Mouse (Mus musculus) kidney, embryonic 14.5 days (tissue): Measurements from ENCODE around the gene Zfp956. TPM values are rescaled to one million over a fixed set of nuclear protein-coding genes. Genes with fewer than 3 reads are reported as not detected.

ENCODE experiments used
- ATAC-seq: fragments of 200-750 bp; cut with Nextera tagmentation; 2 replicates; pipeline ENCODE4 v1.8.0; 2017; ENCODE audit warnings: moderate number of reproducible peaks, mild to moderate bottlenecking, moderate TSS enrichment, moderate library complexity; ENCODE audit not compliant: low FRiP score, low TSS enrichment
- H3K27ac ChIP-seq: fragments of 300-500 bp; sonication (generic); 2 replicates; pipeline ENCODE4 v1.5.1; 2014; ENCODE audit warnings: low read depth, mild to moderate bottlenecking, low read length, moderate library complexity, mixed read lengths
- H3K27me3 ChIP-seq: fragments of 300-500 bp; sonication (generic); 2 replicates; pipeline ENCODE4 v1.6.1; 2014; ENCODE audit warnings: mild to moderate bottlenecking, low read length; ENCODE audit not compliant: control insufficient read depth, insufficient read depth
- H3K36me3 ChIP-seq: fragments of 300-500 bp; sonication (generic); 2 replicates; pipeline ENCODE4 v1.6.1; 2014; ENCODE audit warnings: low read length, mixed read lengths; ENCODE audit not compliant: control insufficient read depth, insufficient read depth
- H3K4me1 ChIP-seq: fragments of 300-500 bp; sonication (generic); 2 replicates; pipeline ENCODE4 v1.6.1; 2014; ENCODE audit warnings: low read length, mixed read lengths; ENCODE audit not compliant: control insufficient read depth, insufficient read depth
- H3K4me2 ChIP-seq: fragments of 300-500 bp; sonication (generic); replicated peaks from 2 replicates; pipeline ENCODE4 v1.6.1; 2014; ENCODE audit warnings: low read depth, mild to moderate bottlenecking, low read length
- H3K4me3 ChIP-seq: fragments of 300-500 bp; sonication (generic); 2 replicates; pipeline ENCODE4 v1.5.1; 2014; ENCODE audit warnings: mild to moderate bottlenecking, low read length
- H3K9ac ChIP-seq: fragments of 300-500 bp; sonication (generic); 2 replicates; pipeline ENCODE4 v1.6.1; 2014; ENCODE audit warnings: low read depth, mild to moderate bottlenecking, low read length, moderate library complexity
- H3K9me3 ChIP-seq: fragments of 300-500 bp; sonication (generic); 2 replicates; pipeline ENCODE4 v1.6.1; 2016; ENCODE audit warnings: low read length; ENCODE audit not compliant: control insufficient read depth
- WGBS: fragments of 180-500 bp; shearing (Covaris S2); extraction: QIAGEN DNeasy Blood & Tissue Kit; methylation state at CpG from one replicate; pipeline ENCODE4 v1.1.7; 2014; 5-methylcytosine and 5-hydroxymethylcytosine counted together
- polyA plus RNA-seq: library from polyadenylated mRNA; unstranded; fragments of >200 nt; fragmentation: Nextera tagmentation; extraction: Ambion mirVana; gene quantifications from 2 replicates; pipeline ENCODE4 v1.2.1, GENCODE M21; 2014

The Zfp956 gene
- polyA plus RNA-seq: 6.6 and 8.2 TPM in 2 replicates

- peak; percentile 99 for ATAC-seq
Measured at GRCm38 (mm10) chr6:47953191-47953726, at the start of gene Zfp956. Gene Zfp956, plus strand, starts transcription at chr6:47953390.

GRCm38 (mm10) chr6:47903587-47903986 lies 49.6 kb upstream of the Zfp956 start:
- no peak overlapping the region for H3K9ac ChIP-seq
- no peak overlapping the region for H3K4me3 ChIP-seq
- no peak overlapping the region for H3K27ac ChIP-seq
- H3K4me2 ChIP-seq: no peak overlapping the region
- H3K36me3 ChIP-seq: peaks cover 76% of the 10 kb centered on the region
- H3K27me3 ChIP-seq: no peaks in the 10 kb centered on the region
- ATAC-seq: no peak
- no peaks in the 10 kb centered on the region for H3K4me1 ChIP-seq
- WGBS: 81% methylated on average over 4 of the region's 4 CpGs
- peaks cover 3% of the 10 kb centered on the region; the same call in 1 of the 2 replicates for H3K9me3 ChIP-seq

More at GRCm38 (mm10) chr6:47953191-47953726, at the start of gene Zfp956:
- Histone ChIP-seq H3K4me2 (peak within 1 kb of the TSS; percentile 69), H3K9ac (peak within 1 kb of the TSS; percentile 63), H3K4me3 (peak within 1 kb of the TSS; percentile 59), H3K4me1 (no peaks in the 10 kb centered on the region), H3K27ac (no peak within 1 kb of the TSS), H3K36me3 (peaks cover 7% of the 10 kb centered on the region; the same call in 1 of the 2 replicates), H3K27me3 (no peaks in the 10 kb centered on the region), H3K9me3 (no peaks in the 10 kb centered on the region)
- under 1% methylated on average over 31 of the region's 31 CpGs for WGBS

GRCm38 (mm10) chr6:47904361-47904760 lies 48.8 kb upstream of the Zfp956 start:
- Histone ChIP-seq H3K4me2 (no peak overlapping the region), H3K27me3 (no peaks in the 10 kb centered on the region), H3K9me3 (peaks cover 3% of the 10 kb centered on the region; the same call in 1 of the 2 replicates), H3K4me3 (no peak overlapping the region), H3K36me3 (peaks cover 71% of the 10 kb centered on the region), H3K9ac (no peak overlapping the region), H3K4me1 (no peaks in the 10 kb centered on the region), H3K27ac (no peak overlapping the region)
- 59% methylated on average over 19 of the region's 19 CpGs for WGBS
- no peak for ATAC-seq

GRCm38 (mm10) chr6:47904917-47905695 lies 48.1 kb upstream of the Zfp956 start:
- Histone ChIP-seq H3K9me3 (peaks cover 3% of the 10 kb centered on the region; the same call in 1 of the 2 replicates), H3K4me2 (no peak overlapping the region), H3K9ac (no peak overlapping the region), H3K4me1 (no peaks in the 10 kb centered on the region), H3K4me3 (no peak overlapping the region), H3K27me3 (no peaks in the 10 kb centered on the region), H3K36me3 (peaks cover 65% of the 10 kb centered on the region), H3K27ac (no peak overlapping the region)
- ATAC-seq: no peak
- 67% methylated on average over 44 of the region's 44 CpGs for WGBS

GRCm38 (mm10) chr6:47906326-47906725 lies 46.9 kb upstream of the Zfp956 start:
- peaks cover 3% of the 10 kb centered on the region; the same call in 1 of the 2 replicates for H3K9me3 ChIP-seq
- ATAC-seq: no peak
- H3K4me3 ChIP-seq: no peak overlapping the region
- no peaks in the 10 kb centered on the region for H3K4me1 ChIP-seq
- WGBS: 92% methylated on average over 5 of the region's 5 CpGs
- H3K27ac ChIP-seq: no peak overlapping the region
- no peaks in the 10 kb centered on the region for H3K27me3 ChIP-seq
- H3K9ac ChIP-seq: no peak overlapping the region
- no peak overlapping the region for H3K4me2 ChIP-seq
- H3K36me3 ChIP-seq: peaks cover 53% of the 10 kb centered on the region

- Histone ChIP-seq H3K27ac (no peak overlapping the region), H3K27me3 (no peaks in the 10 kb centered on the region), H3K4me3 (no peak overlapping the region), H3K4me1 (no peaks in the 10 kb centered on the region), H3K9me3 (peaks cover 3% of the 10 kb centered on the region; the same call in 1 of the 2 replicates), H3K9ac (no peak overlapping the region), H3K36me3 (peaks cover 31% of the 10 kb centered on the region), H3K4me2 (no peak overlapping the region)
- WGBS: 97% methylated on average over 1 of the region's 1 CpGs
- no peak for ATAC-seq
Measured at GRCm38 (mm10) chr6:47909007-47909406, 44.2 kb upstream of the Zfp956 start.

GRCm38 (mm10) chr6:47911650-47912049 lies 41.5 kb upstream of the Zfp956 start:
- ATAC-seq: no peak
- H3K4me2 ChIP-seq: no peak overlapping the region

GRCm38 (mm10) chr6:47912991-47913390 lies 40.2 kb upstream of the Zfp956 start:
- WGBS: 56% methylated on average over 3 of the region's 3 CpGs

More at GRCm38 (mm10) chr6:47911650-47912049, 41.5 kb upstream of the Zfp956 start:
- H3K36me3 ChIP-seq: peaks cover 6% of the 10 kb centered on the region
- no peaks in the 10 kb centered on the region for H3K4me1 ChIP-seq
- whole genome bisulfite sequencing: 56% methylated on average over 1 of the region's 1 CpGs
- no peak overlapping the region for H3K4me3 ChIP-seq
- H3K27me3 ChIP-seq: no peaks in the 10 kb centered on the region
- H3K9me3 ChIP-seq: no peaks in the 10 kb centered on the region
- H3K9ac ChIP-seq: no peak overlapping the region
- H3K27ac ChIP-seq: no peak overlapping the region

GRCm38 (mm10) chr6:47917051-47917450 lies 36.1 kb upstream of the Zfp956 start:
- ATAC-seq: no peak
- Histone ChIP-seq H3K4me3 (no peak overlapping the region), H3K27ac (no peak overlapping the region), H3K27me3 (no peaks in the 10 kb centered on the region), H3K9ac (no peak overlapping the region), H3K9me3 (no peaks in the 10 kb centered on the region), H3K36me3 (no peaks in the 10 kb centered on the region), H3K4me2 (no peak overlapping the region), H3K4me1 (peaks cover 6% of the 10 kb centered on the region)
- 76% methylated on average over 5 of the region's 5 CpGs for WGBS

More at GRCm38 (mm10) chr6:47912991-47913390, 40.2 kb upstream of the Zfp956 start:
- Histone ChIP-seq H3K27me3 (no peaks in the 10 kb centered on the region), H3K27ac (no peak overlapping the region), H3K9ac (no peak overlapping the region), H3K4me2 (no peak overlapping the region), H3K4me3 (no peak overlapping the region), H3K4me1 (no peaks in the 10 kb centered on the region), H3K9me3 (no peaks in the 10 kb centered on the region), H3K36me3 (no peaks in the 10 kb centered on the region)
- no peak for ATAC-seq
